Mouse (Mus musculus) stomach, postnatal 0 days (tissue): Measurements from ENCODE around the gene Ms4a10.

ENCODE experiments used
- CTCF ChIP-seq: IDR thresholded peaks from 2 replicates; pipeline ENCODE4 v1.5.1; 2016; ENCODE audit warnings: antibody characterized with exemption, low read depth, mild to moderate bottlenecking, moderate library complexity
- EP300 ChIP-seq: optimal IDR thresholded peaks from 2 replicates; pipeline ENCODE3; 2016; ENCODE audit warnings: antibody characterized with exemption

GRCm38 (mm10) chr19:10935029-10935428 lies 39.4 kb downstream of the Ms4a10 start:
- TF ChIP-seq CTCF: no peak
- no peak for TF ChIP-seq EP300
